In the genomic region with DNA sequence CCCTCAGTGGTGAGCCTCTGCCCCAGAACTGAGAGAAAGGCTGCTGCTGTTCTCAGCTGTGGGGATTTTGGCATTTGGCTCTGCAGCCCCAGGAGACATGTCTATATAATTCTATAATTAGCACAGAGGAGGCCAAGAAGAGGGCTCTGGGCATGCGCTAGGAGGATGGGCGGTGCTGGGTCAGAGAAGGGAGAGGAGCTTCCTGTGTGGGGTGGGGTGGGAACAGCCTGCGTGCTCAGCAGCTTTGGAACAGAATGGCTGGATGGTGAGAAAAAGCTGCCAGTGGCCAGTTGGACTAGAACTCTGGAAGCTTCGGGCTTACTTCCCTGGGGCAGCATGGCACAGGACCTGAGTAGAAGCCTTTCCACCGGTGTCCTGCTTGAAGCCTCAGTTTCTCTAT, we compare ENCODE assay signal across 7 mouse cellular contexts. TPM values are rescaled to one million over a fixed set of nuclear protein-coding genes. Genes with fewer than 3 reads are reported as not detected.
DNase-seq lines count a peak whose midpoint lies in the region; ATAC-seq and TF ChIP-seq lines count a peak whose summit lies in the region.

No protein-coding gene starts in this region.

- DNase-seq in A20 (ENCODE audit: low read depth, low spot score), result peak; percentile 42
- peak; percentile 44 for DNase-seq in hindbrain, postnatal 0 days (ENCODE audit: low spot score)
- peak; percentile 74 for DNase-seq in retina, postnatal 1 day
- no peak for DNase-seq in left cerebral cortex, adult 8-10 months (ENCODE audit: low spot score in 2 of 2)

- ATAC-seq in CD4-positive, CD25-positive, alpha-beta regulatory T cell, adult 4 months, result peak; percentile 77
- ATAC-seq in embryonic facial prominence, embryonic 15.5 days (ENCODE audit: insufficient number of reproducible peaks, low FRiP score, low TSS enrichment, low read depth), result peak; percentile 77
- peak; percentile 57 for ATAC-seq in hindbrain, postnatal 0 days
- ATAC-seq in liver, embryonic 16.5 days (ENCODE audit: low read depth), result peak; percentile 71

- H3K4me2 ChIP-seq in embryonic facial prominence, embryonic 15.5 days (replicated peaks), result peak overlapping the region; percentile 19; the same call in 1 of the 2 replicates
- H3K4me2 ChIP-seq in hindbrain, postnatal 0 days (ENCODE audit: low read depth, low read length), result no peak overlapping the region
- H3K4me2 ChIP-seq in liver, embryonic 16.5 days (ENCODE audit: low read depth, low read length), result no peak overlapping the region

- peak overlapping the region; percentile 79 for H3K27ac ChIP-seq in embryonic facial prominence, embryonic 15.5 days (replicated peaks)
- H3K27ac ChIP-seq in hindbrain, postnatal 0 days, result no peak overlapping the region
- no peak overlapping the region for H3K27ac ChIP-seq in liver, embryonic 16.5 days (ENCODE audit: low read length)

- no peaks in the 10 kb centered on the region for H3K36me3 ChIP-seq in embryonic facial prominence, embryonic 15.5 days
- no peaks in the 10 kb centered on the region for H3K36me3 ChIP-seq in hindbrain, postnatal 0 days (ENCODE audit: insufficient read depth, low read length)
- H3K36me3 ChIP-seq in liver, embryonic 16.5 days (ENCODE audit: control insufficient read depth, insufficient read depth), result no peaks in the 10 kb centered on the region

- H3K27me3 ChIP-seq in embryonic facial prominence, embryonic 15.5 days, result no peaks in the 10 kb centered on the region
- H3K27me3 ChIP-seq in hindbrain, postnatal 0 days (ENCODE audit: insufficient read depth, low read length), result no peaks in the 10 kb centered on the region
- H3K27me3 ChIP-seq in liver, embryonic 16.5 days (ENCODE audit: control insufficient read depth, insufficient read depth, low read depth, low read length), result no peaks in the 10 kb centered on the region

- no peak for TF ChIP-seq CTCF in hindbrain, postnatal 0 days (IDR thresholded peaks at IDR 0.05; ENCODE audit: low read depth)

- H3K4me3 ChIP-seq in embryonic facial prominence, embryonic 15.5 days (replicated peaks), result no peak overlapping the region
- no peak overlapping the region for H3K4me3 ChIP-seq in hindbrain, postnatal 0 days (ENCODE audit: low read length)
- no peak overlapping the region for H3K4me3 ChIP-seq in liver, embryonic 16.5 days (ENCODE audit: low read depth, low read length)

- no peak overlapping the region for H3K9ac ChIP-seq in embryonic facial prominence, embryonic 15.5 days
- H3K9ac ChIP-seq in hindbrain, postnatal 0 days (replicated peaks; ENCODE audit: low read length), result no peak overlapping the region
- no peak overlapping the region for H3K9ac ChIP-seq in liver, embryonic 16.5 days (ENCODE audit: low read depth, low read length)

- no peaks in the 10 kb centered on the region for H3K9me3 ChIP-seq in embryonic facial prominence, embryonic 15.5 days (replicated peaks)
- no peaks in the 10 kb centered on the region for H3K9me3 ChIP-seq in hindbrain, postnatal 0 days (ENCODE audit: low read length)
- no peaks in the 10 kb centered on the region for H3K9me3 ChIP-seq in liver, embryonic 16.5 days (replicated peaks; ENCODE audit: control insufficient read depth, low read length)

- H3K4me1 ChIP-seq in embryonic facial prominence, embryonic 15.5 days, result peaks cover 23% of the 10 kb centered on the region
- no peaks in the 10 kb centered on the region for H3K4me1 ChIP-seq in hindbrain, postnatal 0 days (ENCODE audit: insufficient read depth, low read length)
- peaks cover 9% of the 10 kb centered on the region for H3K4me1 ChIP-seq in liver, embryonic 16.5 days (ENCODE audit: control insufficient read depth, low read depth, low read length)

- 40% methylated on average over 5 of the region's 5 CpGs for WGBS in embryonic facial prominence, embryonic 15.5 days
- WGBS in hindbrain, postnatal 0 days, result 56% methylated on average over 5 of the region's 5 CpGs
- WGBS in liver, embryonic 16.5 days (ENCODE audit: insufficient replicate concordance), result 30% methylated on average over 5 of the region's 5 CpGs

RNA-seq across cellular contexts. Expression of a gene that starts 12.6 kb away (rescaled TPM):
- polyA plus RNA-seq in CD4-positive, CD25-positive, alpha-beta regulatory T cell, adult 4 months (2017; shearing (Covaris generic)), result 10 to 100 TPM; 17.8 to 20.6 TPM
- polyA plus RNA-seq in embryonic facial prominence, embryonic 15.5 days (2015; fragmentation: Nextera tagmentation; extraction: Ambion mirVana), result 124 and 126 TPM in 2 replicates
- total RNA-seq in hindbrain, postnatal 0 days (2014; rRNA removed), result 421 and 496 TPM in 2 replicates
- polyA plus RNA-seq in hindbrain, postnatal 0 days (2015; fragmentation: Nextera tagmentation; extraction: Ambion mirVana), result 583 and 600 TPM in 2 replicates
- polyA plus RNA-seq in liver, embryonic 16.5 days (2015; fragmentation: Nextera tagmentation; extraction: Ambion mirVana), result 14.5 and 14.6 TPM in 2 replicates
- 100 to 1,000 TPM; 689 to 762 (median 731) TPM for total RNA-seq in left cerebral cortex, adult 8-10 months (2022)

RNA-seq across cellular contexts. Expression of a gene that starts 33.0 kb away (rescaled TPM):
- polyA plus RNA-seq in CD4-positive, CD25-positive, alpha-beta regulatory T cell, adult 4 months (2017; shearing (Covaris generic)), result 10 to 100 TPM; 69.2 to 69.5 TPM
- 52.6 and 55.7 TPM in 2 replicates for polyA plus RNA-seq in embryonic facial prominence, embryonic 15.5 days (2015; fragmentation: Nextera tagmentation; extraction: Ambion mirVana)
- 23.6 and 28.1 TPM in 2 replicates for total RNA-seq in hindbrain, postnatal 0 days (2014; rRNA removed)
- polyA plus RNA-seq in hindbrain, postnatal 0 days (2015; fragmentation: Nextera tagmentation; extraction: Ambion mirVana), result 60.3 and 63.9 TPM in 2 replicates
- polyA plus RNA-seq in liver, embryonic 16.5 days (2015; fragmentation: Nextera tagmentation; extraction: Ambion mirVana), result 17.5 TPM in 2 replicates
- total RNA-seq in left cerebral cortex, adult 8-10 months (2022), result 10 to 100 TPM; 38.6 to 41.1 (median 39.6) TPM

RNA-seq across cellular contexts. Expression of a gene that starts 33.0 kb away (rescaled TPM):
- 10 to 100 TPM; 32.5 to 37.9 TPM for polyA plus RNA-seq in CD4-positive, CD25-positive, alpha-beta regulatory T cell, adult 4 months (2017; shearing (Covaris generic))
- 65.5 and 66.6 TPM in 2 replicates for polyA plus RNA-seq in embryonic facial prominence, embryonic 15.5 days (2015; fragmentation: Nextera tagmentation; extraction: Ambion mirVana)
- total RNA-seq in hindbrain, postnatal 0 days (2014; rRNA removed), result 21.1 and 22.7 TPM in 2 replicates
- polyA plus RNA-seq in hindbrain, postnatal 0 days (2015; fragmentation: Nextera tagmentation; extraction: Ambion mirVana), result 60.1 and 64.3 TPM in 2 replicates
- polyA plus RNA-seq in liver, embryonic 16.5 days (2015; fragmentation: Nextera tagmentation; extraction: Ambion mirVana), result 14.1 and 14.4 TPM in 2 replicates
- total RNA-seq in left cerebral cortex, adult 8-10 months (2022), result 10 to 100 TPM; 59.0 to 65.9 (median 59.6) TPM

Comparison
In these comparisons a context has a peak if more than half of its experiments do, and no peak if none do; other contexts are left out.
1. DNase-seq: peak in A20 (single experiment), hindbrain, postnatal 0 days (single experiment) and retina, postnatal 1 day (single experiment); none in left cerebral cortex, adult 8-10 months (0 of 2).
2. Peak in every context shown above with its lines, with median percentiles within 50 percentile points of each other: ATAC-seq.